Mouse (Mus musculus) hindbrain, embryonic 12.5 days (tissue): ENCODE results near the gene Vmn1r91. TPM values are rescaled to one million over a fixed set of nuclear protein-coding genes. Genes with fewer than 3 reads are reported as not detected.
"Not testable (repeated sequence)": the region's sequence is repeated elsewhere in the genome, so short reads cannot be mapped to it uniquely, and the experiment has no call there.

Experiments
- ATAC-seq: fragments of 200-750 bp; cut with Nextera tagmentation; 2 replicates; pipeline ENCODE4 v1.8.0; 2017; ENCODE audit warnings: moderate TSS enrichment; ENCODE audit not compliant: low FRiP score
- H3K27ac ChIP-seq: fragments of 300-500 bp; sonication (generic); 2 replicates; pipeline ENCODE4 v1.5.1; 2016; ENCODE audit warnings: mild to moderate bottlenecking
- H3K27me3 ChIP-seq: fragments of 300-500 bp; sonication (generic); 2 replicates; pipeline ENCODE4 v1.6.1; 2016; ENCODE audit warnings: mild to moderate bottlenecking
- H3K36me3 ChIP-seq: fragments of 300-500 bp; sonication (generic); 2 replicates; pipeline ENCODE4 v1.6.1; 2016; ENCODE audit warnings: mild to moderate bottlenecking
- H3K4me1 ChIP-seq: fragments of 300-500 bp; sonication (generic); 2 replicates; pipeline ENCODE4 v1.6.1; 2016
- H3K4me2 ChIP-seq: fragments of 300-500 bp; sonication (generic); replicated peaks from 2 replicates; pipeline ENCODE4 v1.6.1; 2016; ENCODE audit warnings: mild to moderate bottlenecking
- H3K4me3 ChIP-seq: fragments of 300-500 bp; sonication (generic); 2 replicates; pipeline ENCODE4 v1.5.1; 2016; ENCODE audit warnings: mild to moderate bottlenecking
- H3K9ac ChIP-seq: fragments of 300-500 bp; sonication (generic); 2 replicates; pipeline ENCODE4 v1.6.1; 2016; ENCODE audit warnings: mild to moderate bottlenecking, moderate library complexity
- H3K9me3 ChIP-seq: fragments of 300-500 bp; sonication (generic); replicated peaks from 2 replicates; pipeline ENCODE4 v1.6.1; 2016; ENCODE audit warnings: mild to moderate bottlenecking
- WGBS: fragments of 180-500 bp; shearing (Covaris S2); methylation state at CpG from one replicate; pipeline ENCODE4 v1.1.7; 2016; 5-methylcytosine and 5-hydroxymethylcytosine counted together
- polyA plus RNA-seq: library from polyadenylated mRNA; unstranded; fragments of >200 nt; fragmentation: Nextera tagmentation; extraction: Ambion mirVana; gene quantifications from 2 replicates; pipeline ENCODE4 v1.2.1, GENCODE M21; 2016

The Vmn1r91 gene
- polyA plus RNA-seq = not detected in 2 replicates

DNA sequence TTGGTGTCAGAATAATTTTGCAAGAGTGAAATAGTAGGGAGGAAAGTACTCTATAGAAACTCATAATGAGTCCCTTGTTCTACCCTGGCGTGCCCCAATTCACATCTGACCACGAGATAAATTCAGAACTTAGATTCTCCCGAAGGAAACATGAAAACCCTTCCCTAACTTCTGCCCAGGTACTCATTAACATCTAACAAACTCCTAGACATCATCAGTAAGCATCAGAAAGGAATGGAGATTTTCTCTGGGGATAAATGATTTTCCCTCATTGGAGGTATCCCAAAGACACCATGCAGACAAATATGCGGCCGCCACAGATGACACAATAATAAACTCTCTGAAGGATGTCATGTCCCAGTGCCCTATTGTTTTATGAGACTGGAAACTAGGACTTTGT is at the start of gene Vmn1r91:
TSS of gene Vmn1r91 (plus strand) at position 301 of the 400 bp plus-strand sequence.
- WGBS = 87% methylated on average over 5 of the region's 5 CpGs
- H3K4me3 ChIP-seq, H3K4me1 ChIP-seq, H3K27ac ChIP-seq, H3K4me2 ChIP-seq, H3K27me3 ChIP-seq, H3K9me3 ChIP-seq, H3K36me3 ChIP-seq, H3K9ac ChIP-seq, ATAC-seq: not testable (repeated sequence)

DNA sequence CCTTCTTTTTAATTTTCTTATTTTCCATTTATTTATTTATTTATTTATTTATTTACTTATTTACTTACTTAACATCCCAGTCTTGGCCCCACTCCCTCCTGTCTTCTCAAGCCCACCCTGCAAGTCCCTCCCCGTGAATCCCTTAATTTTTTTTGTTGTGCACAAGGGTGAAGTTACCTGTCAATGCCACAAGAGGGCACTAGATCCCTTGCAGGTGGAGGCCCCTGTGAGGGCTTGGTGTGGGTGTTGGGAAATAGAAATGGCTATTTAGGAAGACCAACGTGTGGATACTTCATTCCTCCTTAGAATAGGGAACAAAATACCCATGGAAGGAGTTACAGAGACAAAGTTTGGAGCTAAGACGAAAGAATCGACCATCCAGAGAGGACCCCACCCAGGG is 35.4 kb upstream of the Vmn1r91 start:
- ATAC-seq, H3K9me3 ChIP-seq, H3K9ac ChIP-seq, H3K27ac ChIP-seq, H3K4me2 ChIP-seq, H3K4me1 ChIP-seq, H3K27me3 ChIP-seq, H3K36me3 ChIP-seq, H3K4me3 ChIP-seq: not testable (repeated sequence)
- 73% methylated on average over 4 of the region's 4 CpGs for WGBS

- WGBS = 66% methylated on average over 18 of the region's 18 CpGs
- not testable (repeated sequence) for H3K27me3 ChIP-seq, ATAC-seq, H3K9ac ChIP-seq, H3K4me2 ChIP-seq, H3K4me3 ChIP-seq, H3K27ac ChIP-seq, H3K36me3 ChIP-seq, H3K9me3 ChIP-seq, H3K4me1 ChIP-seq
These were observed 21.4 kb upstream of the Vmn1r91 start for GRCm38 (mm10) chr7:20078118-20078517.

GRCm38 (mm10) chr7:20122479-20122878 is 23.0 kb downstream of the Vmn1r91 start, which contains the start of gene Gm16442:
TSS of gene Gm16442 (minus strand) at chr7:20122579.
- not testable (repeated sequence) for ATAC-seq, H3K36me3 ChIP-seq
- WGBS = no CpG with 5 or more reads among the region's 2 CpGs

GRCm38 (mm10) chr7:20138988-20139387 is 39.5 kb downstream of the Vmn1r91 start, which contains the start of gene Vmn1r93:
TSS of gene Vmn1r93 (minus strand) at chr7:20139088.
- not testable (repeated sequence) for H3K4me1 ChIP-seq, ATAC-seq, H3K9me3 ChIP-seq, H3K4me2 ChIP-seq, H3K4me3 ChIP-seq, H3K36me3 ChIP-seq, H3K27me3 ChIP-seq, H3K27ac ChIP-seq, H3K9ac ChIP-seq
- no CpG with 5 or more reads among the region's 5 CpGs for WGBS

More at GRCm38 (mm10) chr7:20122479-20122878, 23.0 kb downstream of the Vmn1r91 start, which contains the start of gene Gm16442:
- H3K4me3 ChIP-seq, H3K9me3 ChIP-seq, H3K27ac ChIP-seq, H3K27me3 ChIP-seq, H3K9ac ChIP-seq, H3K4me2 ChIP-seq, H3K4me1 ChIP-seq: not testable (repeated sequence)

Other genes starting within 250 kb of the Vmn1r91 start
- 1.1 and 1.7 TPM in 2 replicates for gene Gm19345, start 247.7 kb upstream of the Vmn1r91 start, polyA plus RNA-seq
- gene Ceacam16, start 238.4 kb upstream of the Vmn1r91 start, polyA plus RNA-seq = not detected in 2 replicates
- gene Ceacam19, start 211.7 kb upstream of the Vmn1r91 start, polyA plus RNA-seq = not detected in 2 replicates
- 4.6 and 6.1 TPM in 2 replicates for gene Pvr, start 178.5 kb upstream of the Vmn1r91 start, polyA plus RNA-seq
- gene Igsf23, start 148.9 kb upstream of the Vmn1r91 start, polyA plus RNA-seq = 0.32 TPM in 1 of 2 replicates, not detected in the other
- not detected in 2 replicates for gene Ceacam20, start 134.3 kb upstream of the Vmn1r91 start, polyA plus RNA-seq
- not detected in 2 replicates for gene Nlrp9b, start 108.2 kb upstream of the Vmn1r91 start, polyA plus RNA-seq
- not detected in 2 replicates for gene Gm16442, start 22.9 kb downstream of the Vmn1r91 start, polyA plus RNA-seq
- not detected in 2 replicates for gene Vmn1r93, start 39.4 kb downstream of the Vmn1r91 start, polyA plus RNA-seq
- gene Vmn1r94, start 68.7 kb downstream of the Vmn1r91 start, polyA plus RNA-seq = not detected in 2 replicates
- gene Vmn1r95, start 94.0 kb downstream of the Vmn1r91 start, polyA plus RNA-seq = not detected in 2 replicates
- gene Gm6164, start 105.9 kb downstream of the Vmn1r91 start, polyA plus RNA-seq = not detected in 2 replicates
- not detected in 2 replicates for gene Gm4498, start 134.1 kb downstream of the Vmn1r91 start, polyA plus RNA-seq
- gene Gm5890, start 163.2 kb downstream of the Vmn1r91 start, polyA plus RNA-seq = not detected in 2 replicates
- not detected in 2 replicates for gene Gm4133, start 234.4 kb downstream of the Vmn1r91 start, polyA plus RNA-seq